Mouse (Mus musculus): ENCODE data around the gene Arhgef28.

DNA sequence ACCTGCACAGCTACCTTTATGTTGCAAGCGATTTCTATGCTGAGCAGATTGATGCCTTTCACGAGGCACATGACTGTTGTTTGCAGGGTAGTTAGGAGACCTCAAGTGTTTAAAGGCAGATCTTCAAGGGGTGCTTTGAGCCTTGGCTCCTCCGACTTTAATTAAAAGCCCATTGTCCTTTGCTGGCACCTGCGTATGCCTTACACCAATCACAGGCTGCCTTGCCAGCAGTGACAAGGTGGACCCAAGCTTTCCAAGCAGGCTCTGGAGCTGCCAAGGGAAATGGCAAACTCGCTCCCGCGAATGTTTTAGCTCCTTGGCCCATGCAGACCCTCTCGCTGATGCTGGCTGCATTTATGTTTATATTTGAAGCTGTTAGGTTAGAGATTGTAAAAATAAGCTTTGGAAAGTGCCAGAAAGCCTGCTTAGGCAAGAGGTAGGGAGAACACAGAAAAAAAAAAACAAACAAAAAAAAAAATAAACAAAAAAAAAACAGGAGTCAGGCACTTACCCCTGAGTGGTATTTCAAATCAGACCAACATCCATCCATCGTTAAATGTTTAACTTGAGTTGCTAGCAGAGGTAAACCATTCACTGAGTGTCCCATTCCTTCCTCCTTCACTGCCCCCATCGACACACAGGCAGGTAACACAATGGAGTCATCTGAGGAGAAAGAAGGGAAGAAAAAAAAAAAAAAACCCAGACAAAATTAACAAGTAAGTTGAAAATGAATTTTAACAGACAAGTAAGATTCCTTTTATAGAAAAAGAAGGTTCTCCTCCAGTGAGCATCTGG lies 313.0 kb downstream of the Arhgef28 start:
- TF ChIP-seq POLR2A (IDR thresholded peaks at IDR 0.05; ENCODE audit: insufficient read depth, low read depth, low read length): no peak
- no peak for TF ChIP-seq CTCF (IDR thresholded peaks at IDR 0.05; ENCODE audit: insufficient read depth, low read depth, low read length)
